In genomic region chr1:92343768-92344167, GRCm38 (mm10) we compare ENCODE assay signal across 14 mouse cellular contexts.
DNase-seq lines count a peak whose midpoint lies in the region; ATAC-seq lines count a peak whose summit lies in the region.
"Had no signal": no experiment of that assay in that cellular context is flagged by ENCODE, and none has a peak within 500 bp of the region (broad histone marks: within the 10 kb centered on the region; RNA-seq: fewer than 3 reads in every experiment).

No protein-coding gene starts in this region.

- WGBS in embryonic facial prominence, embryonic 14.5 days = 85% methylated on average over 1 of the region's 2 CpGs
- 84% methylated on average over 2 of the region's 2 CpGs for WGBS in embryonic facial prominence, embryonic 10.5 days
- WGBS in heart, embryonic 14.5 days = 65% methylated on average over 2 of the region's 2 CpGs

- ATAC-seq in embryonic facial prominence, embryonic 14.5 days (ENCODE audit: low read depth) = peak; percentile 28; the same call in 1 of the 2 replicates
- ATAC-seq in heart, embryonic 14.5 days (ENCODE audit: insufficient number of reproducible peaks, insufficient read depth, low FRiP score, low read depth) = peak; percentile 27; the same call in 1 of the 2 replicates
- ATAC-seq: lung, postnatal 0 days had no signal

- H3K27me3 ChIP-seq in embryonic facial prominence, embryonic 14.5 days (replicated peaks; ENCODE audit: control insufficient read depth, insufficient read depth, low read length) = no peaks in the 10 kb centered on the region
- no peaks in the 10 kb centered on the region for H3K27me3 ChIP-seq in embryonic facial prominence, embryonic 10.5 days (replicated peaks; ENCODE audit: low read depth, poor library complexity, severe bottlenecking)
- no peaks in the 10 kb centered on the region for H3K27me3 ChIP-seq in heart, embryonic 14.5 days (ENCODE audit: control insufficient read depth, insufficient read depth, low read length)
- H3K27me3 ChIP-seq: hindbrain, embryonic 15.5 days had no signal

- no peaks in the 10 kb centered on the region for H3K9me3 ChIP-seq in embryonic facial prominence, embryonic 14.5 days (ENCODE audit: control insufficient read depth, low read length)
- H3K9me3 ChIP-seq in embryonic facial prominence, embryonic 10.5 days = no peaks in the 10 kb centered on the region
- peaks cover 4% of the 10 kb centered on the region; the same call in 1 of the 2 replicates for H3K9me3 ChIP-seq in heart, embryonic 14.5 days (ENCODE audit: control insufficient read depth, low read length)
- H3K9me3 ChIP-seq: forebrain, embryonic 10.5 days; hindbrain, embryonic 15.5 days had no signal

- H3K36me3 ChIP-seq in embryonic facial prominence, embryonic 14.5 days (ENCODE audit: control insufficient read depth, insufficient read depth, low read length) = no peaks in the 10 kb centered on the region
- no peaks in the 10 kb centered on the region for H3K36me3 ChIP-seq in embryonic facial prominence, embryonic 10.5 days (replicated peaks)
- no peaks in the 10 kb centered on the region for H3K36me3 ChIP-seq in heart, embryonic 14.5 days (ENCODE audit: control insufficient read depth, insufficient read depth, low read length)
- H3K36me3 ChIP-seq: forebrain, embryonic 10.5 days; hindbrain, embryonic 15.5 days had no signal

- no peak for DNase-seq in embryonic facial prominence, embryonic 14.5 days (ENCODE audit: low spot score)
- no peak for DNase-seq in embryonic facial prominence, embryonic 10.5 days (ENCODE audit: low spot score)
- DNase-seq in right cerebral cortex, adult 18-20 months = peak; percentile 16
- no peak for DNase-seq in right cerebral cortex, adult 2 months (ENCODE audit: low spot score in 2 of 2)
- peak; percentile 97 for DNase-seq in skeletal muscle tissue, adult 2 months (ENCODE audit: low read depth, low spot score)
- no peak for DNase-seq in embryo, embryonic 10 days (ENCODE audit: low spot score)
- DNase-seq in thymus, adult 18-20 months = no peak
- DNase-seq: cerebellum, adult 2 months; kidney, adult 18-20 months; thymus, postnatal 25 days had no signal

- H3K4me3 ChIP-seq in embryonic facial prominence, embryonic 14.5 days (ENCODE audit: low read depth, low read length) = no peak overlapping the region
- H3K4me3 ChIP-seq in embryonic facial prominence, embryonic 10.5 days = no peak overlapping the region
- no peak overlapping the region for H3K4me3 ChIP-seq in heart, embryonic 14.5 days (ENCODE audit: control insufficient read depth in 1 of 2, insufficient read depth in 1 of 2, low read depth in 1 of 2, low read length in 2 of 2)
- H3K4me3 ChIP-seq: forebrain, embryonic 10.5 days; hindbrain, embryonic 15.5 days had no signal

- no peak overlapping the region for H3K27ac ChIP-seq in embryonic facial prominence, embryonic 14.5 days (replicated peaks; ENCODE audit: low read depth, low read length)
- H3K27ac ChIP-seq in embryonic facial prominence, embryonic 10.5 days (replicated peaks) = no peak overlapping the region
- no peak overlapping the region for H3K27ac ChIP-seq in heart, embryonic 14.5 days (replicated peaks in 1 of 2; ENCODE audit: control insufficient read depth in 1 of 2, insufficient read depth in 1 of 2, low read depth in 2 of 2, low read length in 2 of 2)
- H3K27ac ChIP-seq: forebrain, embryonic 10.5 days; hindbrain, embryonic 15.5 days had no signal

- no peak overlapping the region for H3K9ac ChIP-seq in embryonic facial prominence, embryonic 14.5 days (ENCODE audit: low read depth, low read length)
- H3K9ac ChIP-seq in heart, embryonic 14.5 days (ENCODE audit: low read length) = no peak overlapping the region
- H3K9ac ChIP-seq: hindbrain, embryonic 15.5 days had no signal

- H3K4me1 ChIP-seq in embryonic facial prominence, embryonic 14.5 days (ENCODE audit: control insufficient read depth, insufficient read depth, low read length) = peaks cover 4% of the 10 kb centered on the region; the same call in 1 of the 2 replicates
- H3K4me1 ChIP-seq in embryonic facial prominence, embryonic 10.5 days = peaks cover 15% of the 10 kb centered on the region
- peaks cover 14 to 16% of the 10 kb centered on the region in 2 experiments; a peak in 3 of 4 replicates for H3K4me1 ChIP-seq in heart, embryonic 14.5 days (ENCODE audit: control insufficient read depth in 2 of 2, insufficient read depth in 2 of 2, low read length in 2 of 2)
- H3K4me1 ChIP-seq: hindbrain, embryonic 15.5 days had no signal

- H3K4me2 ChIP-seq in embryonic facial prominence, embryonic 14.5 days (ENCODE audit: low read depth, low read length) = no peak overlapping the region
- no peak overlapping the region for H3K4me2 ChIP-seq in heart, embryonic 14.5 days (ENCODE audit: low read length)
- H3K4me2 ChIP-seq: hindbrain, embryonic 15.5 days had no signal

Comparison
In these comparisons a context has a peak if more than half of its experiments do, and no peak if none do; other contexts are left out.
1. DNase-seq: peak in right cerebral cortex, adult 18-20 months (single experiment) and skeletal muscle tissue, adult 2 months (single experiment); none in embryonic facial prominence, embryonic 14.5 days (single experiment), embryonic facial prominence, embryonic 10.5 days (single experiment), right cerebral cortex, adult 2 months (0 of 2), embryo, embryonic 10 days (single experiment) and thymus, adult 18-20 months (0 of 2).